Mouse (Mus musculus) right cerebral cortex, postnatal 36 days (tissue): Measurements from ENCODE around the gene Pcdh15.
A peak's percentile ranks its signal among the peaks of the same experiment; 100 is the strongest.

Experiments
- DNase-seq, 2 experiments: peaks; one replicate each; pipeline ENCODE4 v3.0.0; 2022; ENCODE audit warnings: low spot score in 2 of 2, mixed read lengths in 1 of 2

Gene Pcdh15

GRCm38 (mm10) chr10:73938989-73939388 is 839.8 kb downstream of the Pcdh15 start:
- DNase-seq: no peak

GRCm38 (mm10) chr10:73947799-73948198 is 848.7 kb downstream of the Pcdh15 start:
- no peak for DNase-seq

- DNase-seq: no peak
Observed at GRCm38 (mm10) chr10:73953362-73953761, 854.2 kb downstream of the Pcdh15 start.

GRCm38 (mm10) chr10:73984057-73984456 is 884.9 kb downstream of the Pcdh15 start:
- no peak for DNase-seq

GRCm38 (mm10) chr10:74008836-74009235 is 909.7 kb downstream of the Pcdh15 start:
- no peak for DNase-seq

GRCm38 (mm10) chr10:74023091-74023490 is 923.9 kb downstream of the Pcdh15 start:
- no peak for DNase-seq

GRCm38 (mm10) chr10:74053059-74053458 is 953.9 kb downstream of the Pcdh15 start:
- peak; percentile 21 to 34 for DNase-seq

GRCm38 (mm10) chr10:74086653-74087052 is 987.5 kb downstream of the Pcdh15 start:
- DNase-seq: no peak

- DNase-seq: peak in 1 of 2 experiments; percentile 6
Observed at GRCm38 (mm10) chr10:74098296-74098695, 999.2 kb downstream of the Pcdh15 start.

GRCm38 (mm10) chr10:74114107-74114506 is 1015.0 kb downstream of the Pcdh15 start:
- DNase-seq: no peak

GRCm38 (mm10) chr10:74116817-74117216 is 1017.7 kb downstream of the Pcdh15 start:
- no peak for DNase-seq

GRCm38 (mm10) chr10:74123421-74123820 is 1024.3 kb downstream of the Pcdh15 start:
- DNase-seq: no peak

GRCm38 (mm10) chr10:74129192-74129591 is 1030.0 kb downstream of the Pcdh15 start:
- no peak for DNase-seq

- no peak for DNase-seq
Observed at GRCm38 (mm10) chr10:74129665-74130064, 1030.5 kb downstream of the Pcdh15 start.

- no peak for DNase-seq
Observed at GRCm38 (mm10) chr10:74130805-74131204, 1031.7 kb downstream of the Pcdh15 start.

- peak in 1 of 2 experiments; percentile 8 for DNase-seq
Observed at GRCm38 (mm10) chr10:74147966-74148365, 1048.8 kb downstream of the Pcdh15 start.

GRCm38 (mm10) chr10:74181921-74182320 is 1082.8 kb downstream of the Pcdh15 start:
- DNase-seq: no peak

- peak; percentile 2 to 9 for DNase-seq
Observed at GRCm38 (mm10) chr10:74203650-74204049, 1104.5 kb downstream of the Pcdh15 start.

- DNase-seq: no peak
Observed at GRCm38 (mm10) chr10:74217268-74217667, 1118.1 kb downstream of the Pcdh15 start.

GRCm38 (mm10) chr10:74220439-74220838 is 1121.3 kb downstream of the Pcdh15 start:
- DNase-seq: no peak

- no peak for DNase-seq
Observed at GRCm38 (mm10) chr10:74257716-74258446, 1158.7 kb downstream of the Pcdh15 start.

GRCm38 (mm10) chr10:74258639-74259038 is 1159.5 kb downstream of the Pcdh15 start:
- DNase-seq: no peak

GRCm38 (mm10) chr10:74269637-74270269 is 1170.6 kb downstream of the Pcdh15 start:
- DNase-seq: no peak
